Mouse (Mus musculus) layer of hippocampus, adult 18-20 months (tissue): ENCODE data around the gene Psmb10. TPM values are rescaled to one million over a fixed set of nuclear protein-coding genes. Genes with fewer than 3 reads are reported as not detected.
"Not testable (repeated sequence)": the region's sequence is repeated elsewhere in the genome, so short reads cannot be mapped to it uniquely, and the experiment has no call there.

Experiments
- DNase-seq, 2 experiments: peaks; one replicate each; pipeline ENCODE4 v3.0.0; 2022; ENCODE audit warnings: low spot score in 2 of 2
- long read RNA-seq: library from polyadenylated mRNA; stranded (forward); transcript quantifications from one replicate; pipeline ENCODE4 v2.0.0, GENCODE M21; 2021
- total RNA-seq, 2 experiments: library from RNA; stranded (reverse); gene quantifications; 2 replicates each; pipeline ENCODE4 v1.2.3; 2021

Gene Psmb10
- 10 to 100 TPM; 62.5 to 74.3 TPM for total RNA-seq
- long read RNA-seq, transcript Psmb10-201 (8 exons, 1,311 nt): major isoform, 16 of 35 reads
- long read RNA-seq, partial matches to known transcripts: 9 of 35 reads
- long read RNA-seq, other reads (novel, unspliced or antisense): 5 of 35 reads

DNA sequence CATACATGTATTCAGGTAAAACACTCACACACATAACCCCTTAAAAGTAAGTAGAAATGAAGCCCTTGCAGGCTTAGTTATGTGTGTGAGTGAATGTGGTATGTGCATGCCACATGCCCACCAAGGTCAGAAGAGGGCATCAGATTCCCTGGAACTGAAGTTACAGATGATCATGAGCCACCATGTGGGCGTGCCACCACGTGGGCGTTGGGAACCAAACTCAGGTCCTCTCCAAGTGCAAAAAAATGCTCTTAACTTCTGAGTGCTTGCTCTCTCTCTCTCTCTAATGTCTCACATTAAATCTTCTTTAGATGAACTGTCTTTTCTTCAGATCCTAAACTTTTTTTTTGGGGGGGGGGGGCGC, at the start of gene Psmb10:
Gene Psmb10, minus strand, starts transcription at position 139 of the 364 bp plus-strand sequence.
- no peak for DNase-seq

DNA sequence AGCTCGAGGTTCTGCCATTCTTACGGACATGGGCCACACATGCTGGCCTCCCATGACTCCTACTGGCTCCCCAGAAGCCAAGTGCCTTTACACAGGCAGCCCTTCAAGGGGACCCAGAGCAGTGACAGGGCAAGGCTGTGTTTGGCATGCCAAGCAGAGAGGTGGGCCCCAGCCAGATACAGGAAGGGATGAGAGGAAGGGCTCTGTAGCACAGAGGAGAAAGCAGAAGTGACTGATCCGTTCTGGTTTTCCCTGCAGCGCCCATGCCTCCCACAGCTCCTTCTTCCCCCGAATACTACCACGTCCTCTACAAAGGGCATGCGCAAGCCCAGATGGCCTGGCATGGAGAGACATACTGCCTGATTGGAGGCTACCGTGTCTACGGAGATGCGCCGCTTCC, 45.2 kb upstream of the Psmb10 start:
- not testable (repeated sequence) for DNase-seq

DNA sequence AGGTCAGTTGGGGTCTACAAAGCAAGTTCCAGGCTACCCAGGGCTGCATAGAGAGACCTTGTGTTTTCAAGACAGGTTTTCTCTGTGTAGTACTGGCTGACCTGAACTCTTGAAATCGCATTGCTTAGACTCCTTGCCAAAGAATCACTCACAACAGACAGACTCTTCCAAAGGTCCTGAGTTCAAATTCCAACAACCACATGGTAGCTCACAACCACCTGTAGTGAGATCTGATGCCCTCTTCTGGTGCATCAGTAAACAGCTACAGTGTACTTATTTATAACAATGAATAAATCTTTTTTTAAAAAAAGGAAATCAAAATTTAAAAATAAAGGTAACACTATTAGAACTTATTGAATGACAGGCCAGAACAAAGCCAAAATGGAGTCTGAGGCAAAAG, 42.9 kb upstream of the Psmb10 start:
- DNase-seq: no peak

DNA sequence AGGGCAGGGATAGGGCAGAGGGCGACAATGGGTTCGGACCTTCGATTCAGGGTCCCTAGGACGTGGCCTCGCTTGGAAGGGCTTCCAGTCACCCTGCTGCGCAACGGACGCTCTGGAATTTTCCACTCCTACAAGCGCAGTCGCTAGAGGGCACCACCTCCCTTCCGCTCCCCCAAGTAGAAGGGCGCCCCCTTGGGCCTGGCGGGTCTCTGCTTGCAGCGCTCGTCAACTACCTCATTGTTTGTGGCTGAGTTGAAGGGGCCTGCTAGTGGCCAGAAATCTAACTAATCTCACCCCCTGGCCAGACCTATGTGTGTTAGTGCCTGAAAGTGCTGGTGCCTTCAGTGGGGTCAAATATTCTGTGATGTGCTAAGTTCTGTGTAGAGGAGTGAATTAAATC, 41.1 kb upstream of the Psmb10 start, which contains the start of gene Dpep3:
Gene Dpep3, minus strand, starts transcription at position 105 of the 400 bp plus-strand sequence.
- no peak for DNase-seq

DNA sequence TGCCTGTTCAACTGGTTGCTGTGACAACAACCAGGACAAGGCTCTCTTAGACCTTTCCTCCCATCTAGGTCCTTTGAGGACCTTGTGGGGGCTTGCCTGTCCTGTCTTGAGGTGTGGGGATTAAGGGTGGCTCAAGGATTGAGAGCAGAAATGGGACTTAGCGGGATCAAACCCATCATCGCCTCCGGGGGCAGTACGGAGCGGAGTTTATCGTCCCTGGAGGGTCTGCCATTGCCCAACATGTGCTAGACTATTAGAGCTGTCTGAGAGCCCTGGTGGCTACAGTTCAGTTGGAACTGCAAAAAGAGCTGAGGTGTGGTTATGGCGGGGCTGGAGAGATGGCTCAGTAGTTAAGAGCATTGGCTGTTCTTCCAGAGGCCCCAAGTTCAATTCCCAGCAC, 37.1 kb upstream of the Psmb10 start:
- DNase-seq: no peak

DNA sequence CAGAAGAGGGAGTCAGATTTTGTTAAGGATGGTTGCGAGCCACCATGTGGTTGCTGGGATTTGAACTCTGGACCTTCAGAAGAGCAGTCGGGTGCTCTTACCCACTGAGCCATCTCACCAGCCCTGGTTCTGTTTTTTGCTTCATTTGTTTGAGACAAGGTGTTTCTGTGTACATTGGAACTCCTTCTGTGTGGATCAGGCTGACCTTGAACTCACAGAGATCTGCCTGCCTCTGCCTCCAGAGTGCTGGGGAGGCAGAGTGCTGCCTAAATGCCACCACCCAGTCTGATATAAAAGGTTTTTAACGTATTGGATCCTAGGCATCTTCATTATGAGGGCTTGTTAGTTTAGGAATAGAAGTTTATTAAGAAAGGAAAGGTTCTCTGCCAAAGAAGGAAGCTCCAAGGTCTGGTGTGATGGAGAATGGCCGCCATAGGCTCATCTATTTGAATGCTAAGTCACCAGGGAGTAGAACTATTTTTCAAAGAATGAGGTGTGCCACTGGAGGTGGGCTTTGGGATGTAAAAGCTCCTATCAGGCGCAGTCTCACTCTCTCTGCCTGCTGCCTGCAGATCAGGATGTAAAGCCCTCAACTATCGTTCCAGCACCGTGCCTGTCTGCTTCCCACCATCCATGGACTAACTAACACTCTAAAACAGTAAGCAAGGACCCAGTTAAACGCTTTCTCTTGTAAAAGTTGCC, 32.9 kb upstream of the Psmb10 start:
- no peak for DNase-seq

DNA sequence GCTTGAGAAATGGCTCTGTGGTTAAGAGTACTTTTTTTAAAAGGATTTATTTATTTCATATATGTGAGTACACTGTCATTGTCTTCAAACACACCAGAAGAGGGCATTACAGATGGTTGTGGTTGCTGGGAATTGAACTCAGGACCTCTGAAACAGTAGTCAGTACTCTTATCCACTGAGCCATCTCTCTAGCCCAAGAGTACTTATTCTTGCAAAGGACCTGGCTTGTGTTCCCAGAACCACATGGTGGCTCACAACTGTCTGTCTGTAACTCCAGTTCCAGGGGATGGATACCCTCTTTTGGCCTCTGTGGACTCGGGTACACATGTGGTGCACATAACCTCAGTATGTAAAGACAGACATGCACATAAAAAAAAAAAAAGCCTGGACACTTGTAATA, 31.1 kb upstream of the Psmb10 start:
- no peak for DNase-seq

DNA sequence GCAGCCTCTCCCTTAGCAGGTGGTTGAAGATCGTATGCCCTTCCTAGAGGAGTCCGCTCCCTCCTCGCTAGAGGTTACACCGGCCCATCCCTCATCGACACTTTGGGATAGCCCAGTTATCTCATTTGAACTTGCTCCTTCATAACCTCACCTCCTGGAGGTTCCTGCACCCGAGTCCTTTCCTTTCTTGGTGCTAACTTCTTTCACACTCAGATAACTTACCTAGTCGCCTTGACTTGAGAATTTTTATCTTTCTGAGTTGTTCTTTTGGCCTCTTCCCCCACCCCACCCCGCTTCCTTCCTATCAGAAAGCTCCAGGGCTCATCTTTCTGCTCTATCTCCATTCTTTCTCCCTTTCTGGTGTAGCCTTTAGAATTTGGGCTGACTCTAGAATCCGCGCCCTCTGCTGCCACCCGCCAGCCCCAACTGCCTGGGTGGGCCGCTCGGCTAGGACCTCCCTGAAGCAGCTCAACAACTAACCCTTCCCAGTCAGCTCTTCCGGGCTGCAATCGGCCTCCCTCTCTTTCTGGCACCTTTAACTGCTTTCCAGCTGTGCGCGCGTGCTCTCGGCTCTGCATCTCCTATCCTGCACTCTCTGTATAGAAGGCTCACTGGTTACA, 28.6 kb upstream of the Psmb10 start:
- no peak for DNase-seq

DNA sequence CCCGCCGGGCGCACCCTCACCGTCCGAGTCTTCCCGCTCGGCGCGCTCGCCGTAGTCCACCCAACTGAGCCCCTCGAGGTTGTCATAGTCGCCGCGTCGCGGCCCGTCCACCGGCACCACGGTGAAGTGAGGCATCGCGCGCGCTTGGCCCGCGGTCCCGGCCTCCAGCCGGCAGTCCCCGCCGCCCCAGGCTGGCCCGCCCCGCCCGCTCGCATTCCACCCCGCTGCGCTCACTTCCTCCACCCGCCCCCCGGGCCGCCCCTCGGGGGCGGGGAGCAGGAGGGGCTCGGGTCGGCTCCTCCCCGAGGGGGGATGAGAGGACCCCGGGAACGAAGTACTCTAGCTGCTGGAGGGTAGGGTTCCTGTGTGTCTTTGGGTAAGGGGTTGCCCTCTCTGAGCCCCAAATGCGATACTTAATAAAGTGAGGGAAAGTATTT, 27.7 kb upstream of the Psmb10 start, which contains the start of gene Slc12a4:
Gene Slc12a4, minus strand, starts transcription at position 193 of the 437 bp plus-strand sequence.
- peak; percentile 12 to 30 for DNase-seq

DNA sequence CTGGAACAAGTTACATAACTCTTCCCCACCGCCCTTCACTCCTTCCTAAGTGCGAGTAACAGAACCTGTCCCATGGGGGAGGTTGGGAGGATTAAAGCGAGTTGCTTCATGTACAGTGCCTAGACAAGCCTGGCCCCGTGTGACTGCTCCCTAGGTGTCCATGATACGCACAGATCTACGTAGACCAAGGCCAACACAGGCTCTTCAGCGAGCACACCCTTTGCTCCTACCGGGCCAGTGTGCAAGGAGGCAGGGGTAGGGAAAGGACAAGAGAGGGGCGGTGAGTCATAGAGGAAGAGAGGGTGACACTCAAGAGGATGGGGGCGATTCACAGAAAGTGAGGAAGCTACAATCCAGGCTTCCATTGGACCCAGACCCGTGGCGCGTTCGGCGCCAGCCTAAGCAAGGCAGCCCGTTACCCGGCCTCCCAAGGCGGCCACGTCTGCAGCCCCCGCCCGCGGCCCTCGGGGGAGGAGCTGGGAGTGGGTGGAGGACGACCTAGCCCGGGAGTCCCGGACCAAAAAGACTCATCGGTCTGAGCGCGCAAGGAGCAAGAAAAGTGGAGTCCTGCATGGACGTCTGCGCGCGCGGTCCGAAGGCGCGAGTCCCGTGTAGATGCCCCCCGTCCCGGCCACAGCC, 27.1 kb upstream of the Psmb10 start:
- DNase-seq: no peak

DNA sequence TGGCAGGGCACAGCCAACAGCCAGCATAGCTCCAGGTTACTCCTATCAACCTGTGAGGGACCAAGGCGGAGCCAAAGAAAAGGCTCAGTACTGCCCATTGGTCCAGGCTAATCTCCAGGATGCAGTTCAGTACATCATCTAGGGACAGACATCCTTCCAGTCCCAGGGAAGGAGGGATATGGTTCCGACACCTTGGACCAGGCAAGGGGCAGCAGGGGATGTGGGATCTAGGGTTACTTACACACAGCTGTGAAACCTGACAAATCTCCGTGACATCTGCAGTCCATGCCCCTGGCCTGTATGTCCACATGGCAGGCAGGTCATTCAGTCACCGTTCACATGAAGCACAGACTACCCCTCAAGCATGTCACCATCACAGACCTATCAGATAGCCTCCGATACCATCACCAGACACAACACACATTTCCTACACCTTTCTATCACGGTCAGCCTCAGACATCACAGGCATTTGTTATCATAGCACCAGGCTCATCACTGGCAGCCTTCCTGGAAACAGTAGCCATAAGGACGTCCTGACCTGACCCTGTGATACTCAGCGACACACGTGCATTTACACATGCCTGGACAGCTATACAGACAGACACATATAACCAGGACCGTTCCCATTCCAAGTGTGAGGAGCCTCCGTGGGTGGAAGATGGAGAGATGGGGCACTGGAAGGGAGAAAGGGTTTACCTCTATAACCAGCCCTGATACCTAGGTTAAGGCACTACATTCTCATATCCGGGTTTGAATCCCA, 26.4 kb upstream of the Psmb10 start:
- DNase-seq: no peak

DNA sequence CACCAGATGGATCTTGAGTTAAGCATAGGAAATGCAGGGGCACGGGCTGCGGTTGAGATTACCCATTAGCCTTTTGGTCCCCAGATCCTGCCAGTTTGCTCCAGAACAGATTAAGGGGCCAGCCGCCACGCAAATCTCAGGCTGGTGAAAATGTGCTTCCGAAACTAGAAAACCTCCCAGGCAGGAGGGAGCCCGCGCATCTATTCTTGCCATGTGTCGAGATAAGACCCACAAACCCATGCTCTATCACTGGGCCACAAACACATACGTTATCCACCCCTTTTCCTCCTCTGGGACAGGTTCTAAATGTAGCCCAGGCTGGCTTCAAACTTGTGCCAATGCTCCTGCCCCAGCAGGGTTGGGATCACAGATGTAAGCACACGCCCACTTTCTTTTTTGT, 23.3 kb upstream of the Psmb10 start:
- no peak for DNase-seq

DNA sequence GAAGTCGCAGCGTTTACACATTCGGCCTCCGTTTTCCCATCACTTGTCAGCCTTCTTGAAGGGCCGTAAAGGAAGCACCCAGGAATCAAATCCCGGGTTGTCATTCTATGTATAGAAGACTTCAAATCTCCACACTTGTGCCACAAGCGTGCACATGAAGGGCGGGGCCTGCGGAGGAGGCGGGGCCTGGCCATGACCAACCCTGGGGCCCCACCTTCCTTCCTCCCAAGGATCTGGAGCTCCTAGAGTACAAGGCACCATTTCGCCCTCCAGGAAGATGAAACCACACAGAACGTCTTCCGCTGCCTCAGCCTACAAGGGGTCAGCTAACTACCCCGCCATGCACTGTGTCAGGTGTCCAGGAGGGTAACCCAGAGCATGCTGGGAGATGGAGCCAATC, 22.9 kb upstream of the Psmb10 start:
- DNase-seq: no peak

DNA sequence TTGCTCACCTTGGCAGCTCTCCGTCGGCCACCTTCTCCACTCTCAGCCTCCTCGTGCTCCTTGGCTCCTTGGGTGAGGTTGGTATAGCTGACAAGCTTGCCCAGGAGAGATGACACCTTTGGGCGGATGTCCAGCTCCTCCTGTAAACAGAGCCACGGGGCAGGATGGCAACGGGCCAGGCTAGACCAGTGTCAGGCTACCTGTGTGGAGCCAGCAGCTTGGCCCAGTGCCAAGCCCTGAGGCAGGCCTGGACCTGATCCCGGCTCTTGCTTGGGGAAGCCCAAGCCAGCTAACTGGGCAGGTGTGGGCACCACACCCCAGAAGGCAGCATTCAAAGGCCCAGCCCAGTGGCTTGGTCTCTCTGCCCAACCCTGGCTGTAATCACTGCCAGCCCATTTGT, 21.1 kb upstream of the Psmb10 start:
- DNase-seq: no peak

DNA sequence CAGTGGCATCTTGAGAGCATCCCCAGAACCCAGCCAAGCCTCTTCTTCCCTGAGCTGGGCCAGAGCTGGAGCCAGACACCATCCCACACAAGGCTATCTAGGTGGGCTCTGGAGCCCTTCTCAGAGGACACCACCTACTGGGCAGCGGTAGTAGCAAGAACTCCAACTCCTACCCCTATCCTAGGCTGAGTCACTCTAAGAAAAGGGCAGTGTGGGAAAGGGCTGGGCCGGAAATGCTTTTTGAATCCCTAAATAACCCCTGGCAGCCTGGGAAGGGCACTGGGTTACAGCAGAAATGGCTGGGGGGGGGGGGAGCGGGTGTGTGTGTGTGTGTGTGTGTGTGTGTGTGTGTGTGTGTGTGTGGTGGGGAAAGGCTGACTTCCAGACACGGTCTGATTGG, 19.6 kb upstream of the Psmb10 start:
- DNase-seq: no peak

DNA sequence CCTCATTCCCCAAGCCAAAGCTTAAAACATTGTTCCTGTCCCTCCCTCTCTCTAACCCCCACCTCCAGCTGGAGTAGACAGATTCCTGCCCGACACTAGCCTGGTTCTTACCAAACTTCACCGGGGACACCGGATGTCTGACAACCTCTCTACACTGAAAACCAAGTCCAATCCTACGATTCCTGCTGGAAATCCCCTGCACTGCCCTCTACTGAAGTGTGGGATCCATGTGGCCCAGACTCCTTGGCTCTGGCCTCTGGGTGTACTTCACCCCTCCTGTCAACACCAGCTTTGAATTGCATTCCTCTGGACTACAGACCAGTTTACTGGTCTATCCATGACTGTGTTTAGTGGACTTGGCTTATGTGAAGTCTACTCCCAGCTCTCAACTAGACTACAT, 18.3 kb upstream of the Psmb10 start:
- DNase-seq: no peak

DNA sequence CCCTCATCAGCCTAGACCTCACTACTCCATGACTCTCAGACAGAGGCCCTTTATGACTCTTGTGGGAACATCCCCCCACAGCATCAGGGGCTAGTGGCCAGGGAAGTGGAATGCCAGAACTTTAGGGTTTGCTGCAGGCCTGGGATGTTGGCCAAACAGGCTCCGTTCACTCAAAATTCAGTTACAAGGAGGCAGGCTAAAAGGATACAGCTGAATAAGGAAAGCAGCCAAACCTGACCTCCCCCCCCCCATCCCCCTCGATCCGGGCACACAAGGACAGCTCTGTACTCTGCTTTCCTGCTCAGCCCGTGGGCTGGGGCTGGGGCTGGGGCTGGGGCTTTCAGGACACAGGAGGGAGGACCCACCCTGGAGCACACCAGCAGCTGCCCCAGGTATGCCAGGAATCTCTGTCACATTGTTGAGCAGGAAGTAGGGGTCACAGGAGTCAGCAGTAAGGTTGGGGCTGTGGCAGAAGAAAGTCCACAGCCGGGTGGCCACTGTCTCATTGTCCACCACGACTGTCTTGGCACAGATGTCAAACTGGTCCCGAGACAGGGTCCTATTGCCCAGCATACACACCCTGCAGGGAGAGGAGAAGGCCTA, 12.9 kb upstream of the Psmb10 start:
- DNase-seq: peak in 1 of 2 experiments; percentile 61

DNA sequence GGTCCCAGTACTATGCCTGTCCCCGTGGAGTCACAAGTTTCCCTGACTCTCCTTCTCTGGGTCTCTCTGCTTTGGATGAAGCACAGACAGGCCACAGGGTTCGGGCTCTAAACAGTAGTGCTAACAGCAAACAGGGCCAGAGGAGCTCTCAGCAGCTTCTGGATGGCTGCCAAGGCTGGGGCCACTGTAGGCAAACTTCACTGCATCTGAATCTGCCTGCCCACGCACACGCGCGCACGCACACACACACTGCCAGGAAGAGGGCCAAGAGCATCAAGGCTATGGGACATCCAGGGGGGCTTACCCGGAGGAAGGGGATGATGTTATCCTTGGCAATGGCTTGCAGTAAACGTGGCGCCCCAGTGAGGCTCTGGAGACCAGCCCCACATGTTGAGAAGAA, 11.1 kb upstream of the Psmb10 start:
- peak in 1 of 2 experiments; percentile 58 for DNase-seq

DNA sequence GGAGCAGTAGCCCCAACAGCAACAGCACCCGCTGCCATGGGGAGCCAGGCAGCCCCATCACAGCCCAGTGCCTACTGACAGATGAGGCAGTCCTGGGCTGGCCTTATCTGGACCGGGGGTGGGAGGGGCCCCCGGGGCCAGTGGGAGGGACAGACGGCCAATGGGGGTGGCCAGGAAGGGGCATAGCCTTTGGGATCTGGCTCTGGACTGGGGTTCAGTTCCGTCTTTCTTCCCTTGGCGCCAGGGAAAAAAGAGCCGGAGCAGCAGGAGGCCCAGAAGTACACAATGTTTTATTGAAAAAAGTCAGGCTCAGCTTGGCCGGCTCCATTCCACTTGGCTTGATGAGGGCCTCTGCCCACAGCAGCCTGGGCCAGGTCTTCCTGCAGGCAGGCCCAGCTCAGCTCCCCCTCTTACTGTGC, 5.1 kb upstream of the Psmb10 start, which contains the start of gene Lcat:
Gene Lcat, minus strand, starts transcription at position 62 of the 419 bp plus-strand sequence.
- peak in 1 of 2 experiments; percentile 56 for DNase-seq

DNA sequence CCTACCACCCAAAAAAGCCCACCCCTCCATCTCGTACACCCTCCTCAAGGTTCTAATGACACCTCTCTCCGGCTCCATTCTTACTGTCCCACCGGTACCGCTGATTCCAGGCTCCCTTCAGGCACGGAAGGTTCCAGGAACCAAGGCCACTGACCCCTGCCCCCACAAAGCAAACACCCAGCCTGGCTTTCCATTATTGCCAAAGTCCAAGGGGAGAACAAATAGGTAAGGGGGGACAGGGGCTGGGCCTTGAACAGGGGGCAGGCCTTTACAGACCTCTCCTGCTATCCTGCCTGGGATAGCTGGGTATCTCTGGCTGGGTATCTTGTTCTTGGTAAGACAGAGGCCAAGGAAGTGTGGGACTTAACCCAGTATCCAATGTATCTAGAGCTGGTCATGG, 4.3 kb upstream of the Psmb10 start:
- no peak for DNase-seq

DNA sequence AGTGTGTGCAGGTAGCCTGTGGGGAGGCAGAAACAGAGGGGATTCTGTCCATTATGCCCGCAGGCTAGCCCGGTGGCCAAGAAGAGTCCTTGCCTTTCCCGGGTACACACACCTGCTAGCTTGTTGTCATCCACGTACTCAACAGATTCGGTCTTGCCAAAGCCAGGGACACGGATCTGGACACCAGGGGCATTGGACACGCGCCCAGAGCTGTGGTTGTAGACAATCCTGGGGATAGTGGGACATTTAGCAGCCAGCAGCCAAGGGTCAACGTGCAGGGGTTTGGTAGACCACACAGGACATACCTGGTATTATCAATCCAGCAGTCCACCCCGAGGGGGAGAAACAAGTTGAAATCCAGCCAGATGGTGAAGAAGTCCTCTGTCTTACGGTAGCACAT, 3.8 kb upstream of the Psmb10 start:
- no peak for DNase-seq
